In genomic region chr9:45407706-45408675, GRCm38 (mm10) we compare ENCODE assay signal across 9 mouse cellular contexts. TPM values are rescaled to one million over a fixed set of nuclear protein-coding genes. Genes with fewer than 3 reads are reported as not detected.
DNase-seq lines count a peak whose midpoint lies in the region; ATAC-seq and TF ChIP-seq lines count a peak whose summit lies in the region.
"Had no signal": no experiment of that assay in that cellular context is flagged by ENCODE, and none has a peak within 500 bp of the region (broad histone marks: within the 10 kb centered on the region; RNA-seq: fewer than 3 reads in every experiment).

No protein-coding gene starts in this region.

- H3K36me3 ChIP-seq in MEL (ENCODE audit: control insufficient read depth in 1 of 2, insufficient read depth in 2 of 2, low read length in 2 of 2), result no peaks in the 10 kb centered on the region
- H3K36me3 ChIP-seq in hindbrain, embryonic 11.5 days (ENCODE audit: control insufficient read depth, insufficient read depth, low read length), result no peaks in the 10 kb centered on the region

- no peaks in the 10 kb centered on the region for H3K4me1 ChIP-seq in MEL (ENCODE audit: control insufficient read depth in 1 of 2, insufficient read depth in 2 of 2, low read length in 2 of 2)
- H3K4me1 ChIP-seq in hindbrain, embryonic 11.5 days (replicated peaks; ENCODE audit: control insufficient read depth, insufficient read depth, low read length), result no peaks in the 10 kb centered on the region

- peak; percentile 8 for TF ChIP-seq RAD21 in MEL (IDR thresholded peaks at IDR 0.05; ENCODE audit: low read depth, low read length)

- peak overlapping the region; percentile 4 for H3K4me2 ChIP-seq in hindbrain, embryonic 11.5 days (replicated peaks; ENCODE audit: low read depth, low read length)

- DNase-seq in MEL (ENCODE audit: low read depth, low spot score), result no peak
- peak; percentile 83 for DNase-seq in cerebellum, adult 9-10 months
- DNase-seq in frontal cortex, postnatal 10 days (ENCODE audit: low spot score in 2 of 2), result peak; percentile 68 to 75
- DNase-seq in hindbrain, embryonic 11.5 days (ENCODE audit: low spot score), result peak; percentile 90
- peak; percentile 88 to 90 for DNase-seq in layer of hippocampus, postnatal 10 days (ENCODE audit: low spot score in 2 of 2)
- DNase-seq in lung, postnatal 10 days, result peak; percentile 85
- DNase-seq in ovary, postnatal 36 days (ENCODE audit: low spot score), result peak; percentile 79
- DNase-seq in thymus, postnatal 25 days, result peak; percentile 59

- H3K9me3 ChIP-seq in MEL (replicated peaks; ENCODE audit: insufficient read depth, low read length), result no peaks in the 10 kb centered on the region
- H3K9me3 ChIP-seq in hindbrain, embryonic 11.5 days (ENCODE audit: control insufficient read depth, low read length), result no peaks in the 10 kb centered on the region

- no peak for TF ChIP-seq EP300 in MEL (IDR thresholded peaks at IDR 0.05; ENCODE audit: low read depth in 1 of 2, low read length in 2 of 2)

- TF ChIP-seq POLR2A in MEL (IDR thresholded peaks at IDR 0.05; ENCODE audit: control insufficient read depth in 1 of 2, insufficient read depth in 1 of 2, low read depth in 1 of 2, low read length in 2 of 2, poor library complexity in 1 of 2), result no peak

- TF ChIP-seq CTCF in MEL (IDR thresholded peaks at IDR 0.05 in 2 of 3, conservative IDR thresholded peaks at IDR 0.05 in 1 of 3; ENCODE audit: control insufficient read depth in 1 of 3, insufficient read depth in 1 of 3, low read depth in 2 of 3, low read length in 3 of 3, poor library complexity in 1 of 3, severe bottlenecking in 1 of 3), result peak; percentile 33 to 71 (median 53)

- no peaks in the 10 kb centered on the region for H3K27me3 ChIP-seq in MEL (ENCODE audit: control insufficient read depth in 1 of 2, insufficient read depth in 2 of 2, low read length in 2 of 2)
- H3K27me3 ChIP-seq in hindbrain, embryonic 11.5 days (ENCODE audit: control insufficient read depth, insufficient read depth, low read length), result no peaks in the 10 kb centered on the region; the same call in 1 of the 2 replicates

- H3K9ac ChIP-seq in MEL (ENCODE audit: control insufficient read depth, low read depth, low read length, poor library complexity, severe bottlenecking), result no peak overlapping the region
- peak overlapping the region; percentile 31; the same call in 1 of the 2 replicates for H3K9ac ChIP-seq in hindbrain, embryonic 11.5 days (ENCODE audit: low read depth, low read length)

- WGBS in hindbrain, embryonic 11.5 days, result 41% methylated on average over 33 of the region's 33 CpGs

- H3K4me3 ChIP-seq in MEL (ENCODE audit: control insufficient read depth in 1 of 2, insufficient read depth in 1 of 2, low read depth in 2 of 2, low read length in 2 of 2), result no peak overlapping the region
- 0 out of 2 replicates have a peak overlapping the region, but pooled peaks have one; percentile 4 for H3K4me3 ChIP-seq in hindbrain, embryonic 11.5 days (ENCODE audit: low read depth, low read length)
- H3K4me3 ChIP-seq: erythroblast, embryonic 14.5 days had no signal

- H3K79me2 ChIP-seq in MEL (ENCODE audit: control insufficient read depth, insufficient read depth, low read length, poor library complexity), result no peaks in the 10 kb centered on the region

- H3K27ac ChIP-seq in MEL (ENCODE audit: control insufficient read depth, low read depth, low read length), result no peak overlapping the region
- H3K27ac ChIP-seq in hindbrain, embryonic 11.5 days (ENCODE audit: low read depth, low read length), result no peak overlapping the region

- ATAC-seq in hindbrain, embryonic 11.5 days (ENCODE audit: low FRiP score), result peak; percentile 67

TF ChIP-seq in MEL, 35 proteins besides CTCF, POLR2A, EP300 and RAD21:
- 0 out of 2 replicates have a peak, but pooled peaks have one; percentile 12 for TF ChIP-seq ZC3H11A (IDR thresholded peaks at IDR 0.05; ENCODE audit: low read depth, low read length)
- TF ChIP-seq SMC3 (IDR thresholded peaks at IDR 0.05; ENCODE audit: low read depth, low read length), result peak; percentile 61
- no peak for TF ChIP-seq MYB (IDR thresholded peaks at IDR 0.05; ENCODE audit: low read depth, low read length)
TF ChIP-seq in MEL: peak in this region for 2.

RNA-seq across cellular contexts. Expression of gene Fxyd2, which starts 8.5 kb away (rescaled TPM):
- total RNA-seq in MEL (2012; rRNA removed), result not detected in 2 replicates
- polyA plus RNA-seq in MEL (2012; ENCODE audit: insufficient read depth in 1 of 2, insufficient read length in 2 of 2, low read depth in 1 of 2, low replicate concordance in 2 of 2, missing spikeins in 1 of 2), result not detected
- polyA plus RNA-seq in hindbrain, embryonic 11.5 days (2014; fragmentation: Nextera tagmentation; extraction: Ambion mirVana), result 1.0 and 1.5 TPM in 2 replicates
- 10 to 100 TPM in 1 of 2 experiments, 1 to 10 TPM in 1; 8.9 to 10.4 TPM for total RNA-seq in layer of hippocampus, postnatal 10 days (2021)
- polyA plus RNA-seq: erythroblast, embryonic 14.5 days had no signal

RNA-seq across cellular contexts. Expression of gene Dscaml1, which starts 18.4 kb away (rescaled TPM):
- not detected in 2 replicates for total RNA-seq in MEL (2012; rRNA removed)
- polyA plus RNA-seq in MEL (2012; ENCODE audit: insufficient read depth in 1 of 2, insufficient read length in 2 of 2, low read depth in 1 of 2, low replicate concordance in 2 of 2, missing spikeins in 1 of 2), result not detected
- 0.52 and 0.80 TPM in 2 replicates for polyA plus RNA-seq in hindbrain, embryonic 11.5 days (2014; fragmentation: Nextera tagmentation; extraction: Ambion mirVana)
- 10 to 100 TPM; 67.0 to 72.6 TPM for total RNA-seq in layer of hippocampus, postnatal 10 days (2021)
- polyA plus RNA-seq: erythroblast, embryonic 14.5 days had no signal

RNA-seq across cellular contexts. Expression of gene Fxyd6, which starts 38.0 kb away (rescaled TPM):
- not detected in 2 replicates for total RNA-seq in MEL (2012; rRNA removed)
- polyA plus RNA-seq in MEL (2012; ENCODE audit: insufficient read depth in 1 of 2, insufficient read length in 2 of 2, low read depth in 1 of 2, low replicate concordance in 2 of 2, missing spikeins in 1 of 2), result not detected
- 108 and 111 TPM in 2 replicates for polyA plus RNA-seq in hindbrain, embryonic 11.5 days (2014; fragmentation: Nextera tagmentation; extraction: Ambion mirVana)
- total RNA-seq in layer of hippocampus, postnatal 10 days (2021), result 100 to 1,000 TPM; 288 to 309 TPM
- polyA plus RNA-seq: erythroblast, embryonic 14.5 days had no signal

Comparison
In these comparisons a context has a peak if more than half of its experiments do, and no peak if none do; other contexts are left out.
1. RNA of gene Dscaml1, which starts 18.4 kb away (total RNA-seq): 67.0 to 72.6 TPM in layer of hippocampus, postnatal 10 days; not detected in MEL; every median in the first group is over 10 times any median in the second.
2. RNA of gene Fxyd6, which starts 38.0 kb away (total RNA-seq): 288 to 309 TPM in layer of hippocampus, postnatal 10 days; not detected in MEL; every median in the first group is over 100 times any median in the second.